Mouse (Mus musculus) midbrain, embryonic 12.5 days (tissue): ENCODE results near the gene Gatad2b. TPM values are rescaled to one million over a fixed set of nuclear protein-coding genes. Genes with fewer than 3 reads are reported as not detected.
"Not testable (repeated sequence)": the region's sequence is repeated elsewhere in the genome, so short reads cannot be mapped to it uniquely, and the experiment has no call there.

Source experiments
- ATAC-seq: fragments of 200-750 bp; cut with Nextera tagmentation; 2 replicates; pipeline ENCODE4 v1.8.0; 2017; ENCODE audit warnings: low read depth, moderate TSS enrichment, moderate library complexity; ENCODE audit not compliant: low FRiP score
- H3K27ac ChIP-seq: fragments of 300-500 bp; sonication (generic); replicated peaks from 2 replicates; pipeline ENCODE4 v1.5.1; 2016; ENCODE audit warnings: mild to moderate bottlenecking
- H3K27me3 ChIP-seq: fragments of 300-500 bp; sonication (generic); 2 replicates; pipeline ENCODE4 v1.6.1; 2016; ENCODE audit warnings: mild to moderate bottlenecking
- H3K36me3 ChIP-seq: fragments of 300-500 bp; sonication (generic); 2 replicates; pipeline ENCODE4 v1.6.1; 2016
- H3K4me1 ChIP-seq: fragments of 300-500 bp; sonication (generic); 2 replicates; pipeline ENCODE4 v1.6.1; 2016
- H3K4me2 ChIP-seq: fragments of 300-500 bp; sonication (generic); replicated peaks from 2 replicates; pipeline ENCODE4 v1.6.1; 2016; ENCODE audit warnings: mild to moderate bottlenecking, moderate library complexity
- H3K4me3 ChIP-seq: fragments of 300-500 bp; sonication (generic); 2 replicates; pipeline ENCODE4 v1.5.1; 2016; ENCODE audit warnings: mild to moderate bottlenecking
- H3K9ac ChIP-seq: fragments of 300-500 bp; sonication (generic); replicated peaks from 2 replicates; pipeline ENCODE4 v1.6.1; 2016; ENCODE audit warnings: mild to moderate bottlenecking, moderate library complexity
- H3K9me3 ChIP-seq: fragments of 300-500 bp; sonication (generic); 2 replicates; pipeline ENCODE4 v1.6.1; 2016; ENCODE audit warnings: mild to moderate bottlenecking
- WGBS: fragments of 180-500 bp; shearing (Covaris S2); methylation state at CpG from one replicate; pipeline ENCODE4 v1.1.7; 2016; 5-methylcytosine and 5-hydroxymethylcytosine counted together
- polyA plus RNA-seq: library from polyadenylated mRNA; unstranded; fragments of >200 nt; fragmentation: Nextera tagmentation; extraction: Ambion mirVana; gene quantifications from 2 replicates; pipeline ENCODE4 v1.2.1, GENCODE M21; 2016

Gene Gatad2b
- polyA plus RNA-seq, 1 experiment from 2014 or later, result 15.9 TPM

DNA sequence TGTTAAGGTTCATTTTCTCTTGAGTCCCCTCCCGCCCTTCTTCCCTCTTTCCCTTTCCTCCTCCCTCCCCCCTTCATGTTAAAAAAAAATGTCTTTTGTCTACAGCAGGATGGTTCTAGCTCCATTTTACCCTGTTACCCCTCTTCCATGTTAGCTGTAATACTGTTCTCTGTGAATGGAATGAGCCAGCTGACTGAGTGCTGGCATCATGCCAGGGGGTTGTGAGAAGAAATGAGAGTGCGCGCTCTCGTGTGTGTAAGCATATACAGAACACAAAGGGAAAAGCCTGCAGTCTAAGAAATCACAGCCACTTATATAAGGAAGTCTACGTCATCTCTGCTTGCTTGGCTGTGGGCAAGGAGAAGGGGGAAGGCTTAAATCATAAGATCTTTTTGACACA, 30.1 kb downstream of the Gatad2b start:
- Histone ChIP-seq H3K27ac (peak overlapping the region; percentile 68), H3K4me1 (peaks cover 23% of the 10 kb centered on the region), H3K9ac (no peak overlapping the region)

DNA sequence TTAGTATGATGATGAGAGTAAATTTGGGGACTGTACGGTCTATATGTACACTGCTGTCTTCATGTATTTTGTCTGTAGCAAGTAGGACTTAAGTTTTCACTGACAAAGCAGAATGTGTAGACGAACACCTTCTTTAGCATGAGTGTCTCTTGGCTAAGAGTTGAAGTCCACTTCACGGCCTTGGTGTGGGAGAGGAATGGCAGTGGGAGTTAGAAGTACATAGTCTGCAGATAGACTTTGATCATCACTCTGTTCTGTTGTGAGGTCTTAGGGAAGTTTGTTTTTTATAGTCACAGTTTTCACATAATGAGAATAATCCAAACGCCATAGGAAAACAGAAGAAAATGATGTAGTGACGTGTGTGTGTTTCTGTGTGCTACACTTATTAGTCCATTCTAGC, 39.5 kb downstream of the Gatad2b start:
- 94% methylated on average over 5 of the region's 5 CpGs for WGBS
- Histone ChIP-seq H3K4me2 (no peak overlapping the region), H3K27ac (no peak overlapping the region), H3K9ac (no peak overlapping the region), H3K4me3 (no peak overlapping the region), H3K9me3 (no peaks in the 10 kb centered on the region), H3K36me3 (0 out of 2 replicates have a peak, but pooled peaks cover 7% of the 10 kb centered on the region), H3K27me3 (no peaks in the 10 kb centered on the region), H3K4me1 (no peaks in the 10 kb centered on the region)
- ATAC-seq, result no peak

More for the DNA sequence above, 30.1 kb downstream of the Gatad2b start:
- peak; percentile 85 for ATAC-seq
- Histone ChIP-seq H3K9me3 (no peaks in the 10 kb centered on the region), H3K36me3 (no peaks in the 10 kb centered on the region), H3K4me2 (no peak overlapping the region), H3K27me3 (no peaks in the 10 kb centered on the region), H3K4me3 (no peak overlapping the region)
- WGBS, result 44% methylated on average over 5 of the region's 5 CpGs

DNA sequence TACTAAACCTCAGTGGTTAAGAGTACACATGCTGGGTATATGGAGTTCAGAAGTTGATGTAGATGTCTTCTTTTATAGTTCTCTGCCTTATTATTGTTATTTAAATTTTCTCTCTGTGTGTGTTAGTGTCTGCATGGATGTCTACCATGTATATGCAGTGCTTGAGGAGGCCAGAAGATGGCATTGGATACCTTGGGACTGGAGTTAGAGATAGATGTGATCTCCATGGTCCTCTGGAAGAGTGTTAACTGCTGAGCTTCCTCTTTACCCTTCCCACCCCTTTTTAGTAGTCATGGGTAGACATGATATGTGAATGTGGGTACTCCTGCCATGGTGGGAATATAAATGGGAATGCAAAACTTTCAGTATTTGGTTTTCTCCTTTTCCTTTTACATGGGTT, 42.5 kb downstream of the Gatad2b start:
- Histone ChIP-seq H3K27me3 (no peaks in the 10 kb centered on the region), H3K36me3 (0 out of 2 replicates have a peak, but pooled peaks cover under 1% of the 10 kb centered on the region), H3K27ac (no peak overlapping the region), H3K4me2 (no peak overlapping the region), H3K4me1 (no peaks in the 10 kb centered on the region), H3K9ac (no peak overlapping the region), H3K4me3 (no peak overlapping the region), H3K9me3 (no peaks in the 10 kb centered on the region)
- no peak for ATAC-seq

DNA sequence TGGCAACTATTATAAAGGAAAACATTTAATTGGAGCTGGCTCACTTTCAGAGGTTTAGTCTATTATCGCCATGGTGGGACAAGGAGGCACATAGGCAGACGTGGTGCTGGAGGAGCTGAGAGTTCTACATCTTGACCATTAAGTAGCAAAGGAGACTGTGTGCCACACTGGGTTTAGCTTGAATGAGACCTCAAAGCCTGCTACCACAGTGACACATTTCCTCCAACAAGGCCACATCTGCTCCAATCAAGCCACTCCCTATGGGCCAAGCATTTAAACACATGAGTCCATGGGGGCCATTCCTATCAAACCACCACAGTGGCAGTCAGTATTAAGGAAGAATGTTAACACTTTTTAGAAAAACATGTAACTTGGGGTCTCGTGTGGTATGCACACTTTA, 45.2 kb downstream of the Gatad2b start:
- H3K4me2 ChIP-seq, result no peak overlapping the region
- H3K4me1 ChIP-seq, result no peaks in the 10 kb centered on the region
- 82% methylated on average over 3 of the region's 3 CpGs for WGBS
- H3K27ac ChIP-seq, result no peak overlapping the region
- no peaks in the 10 kb centered on the region for H3K9me3 ChIP-seq
- peaks cover 14% of the 10 kb centered on the region for H3K36me3 ChIP-seq
- no peak overlapping the region for H3K9ac ChIP-seq
- no peak overlapping the region for H3K4me3 ChIP-seq
- H3K27me3 ChIP-seq, result no peaks in the 10 kb centered on the region
- no peak for ATAC-seq

DNA sequence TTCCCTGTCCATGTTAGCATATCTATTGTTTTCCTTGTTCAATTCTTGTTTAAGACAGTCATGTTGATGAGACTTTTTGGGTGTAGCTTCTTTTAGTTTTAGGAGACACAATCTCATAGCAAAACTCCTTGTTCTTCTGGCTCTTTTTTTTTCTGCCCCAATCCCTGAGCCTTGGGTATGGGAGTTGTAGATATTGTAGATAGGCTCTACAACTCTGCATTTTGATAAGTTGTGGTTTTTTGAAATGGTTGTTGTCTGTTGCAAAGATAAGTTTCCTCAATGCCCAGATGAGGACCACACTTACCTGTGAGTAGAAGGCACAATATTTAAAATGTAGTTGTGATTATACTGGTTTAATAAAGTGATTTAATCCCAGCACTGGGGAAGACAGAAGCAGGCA, 47.2 kb downstream of the Gatad2b start:
- H3K4me1 ChIP-seq, result no peaks in the 10 kb centered on the region
- ATAC-seq, result no peak

DNA sequence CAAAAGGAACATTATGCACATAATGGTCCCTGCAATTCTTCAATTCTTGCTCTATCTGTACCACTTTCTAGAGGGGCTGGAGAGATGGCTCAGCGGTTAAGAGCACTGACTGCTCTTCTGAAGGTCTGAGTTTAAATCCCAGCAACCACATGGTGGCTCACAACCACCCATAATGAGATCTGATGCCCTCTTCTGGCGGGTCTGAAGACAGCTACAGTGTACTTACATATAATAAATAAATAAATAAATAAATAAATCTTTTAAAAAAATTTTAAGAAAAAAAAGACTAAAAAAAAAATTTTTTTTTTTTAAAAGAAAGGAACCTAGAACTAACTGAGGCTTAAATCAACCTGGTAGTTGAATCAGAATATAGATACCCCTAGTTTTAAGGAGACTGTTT, 49.9 kb downstream of the Gatad2b start:
- WGBS, result 55% methylated on average over 2 of the region's 2 CpGs
- not testable (repeated sequence) for H3K9ac ChIP-seq, H3K4me1 ChIP-seq, H3K4me2 ChIP-seq, H3K4me3 ChIP-seq, ATAC-seq, H3K27me3 ChIP-seq, H3K9me3 ChIP-seq, H3K27ac ChIP-seq
- peaks cover 35% of the 10 kb centered on the region for H3K36me3 ChIP-seq

More for the DNA sequence above, 47.2 kb downstream of the Gatad2b start:
- Histone ChIP-seq H3K9ac (no peak overlapping the region), H3K9me3 (no peaks in the 10 kb centered on the region), H3K27ac (no peak overlapping the region), H3K36me3 (peaks cover 14% of the 10 kb centered on the region), H3K4me2 (no peak overlapping the region), H3K27me3 (no peaks in the 10 kb centered on the region), H3K4me3 (no peak overlapping the region)

DNA sequence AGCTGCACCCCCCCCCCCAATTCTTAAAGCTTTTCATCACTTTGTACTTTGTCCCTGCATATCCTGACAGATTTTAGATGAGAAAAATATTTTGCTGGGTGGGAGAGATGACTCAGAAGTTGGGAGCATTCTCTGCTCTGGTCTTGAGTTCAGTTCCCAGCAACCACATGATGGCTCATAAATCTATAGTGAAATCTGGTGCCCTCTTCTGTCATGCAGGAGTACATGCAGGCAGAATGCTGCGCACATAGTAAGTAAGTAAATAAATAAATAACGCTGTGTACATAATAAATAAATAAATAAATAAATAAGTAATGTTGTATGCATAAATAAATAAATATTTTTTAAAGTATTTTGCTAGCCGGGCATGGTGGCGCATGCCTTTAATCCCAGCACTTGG, 54.9 kb downstream of the Gatad2b start:
- no peak for ATAC-seq
- WGBS, result 98% methylated on average over 4 of the region's 4 CpGs
- Histone ChIP-seq H3K27me3 (no peaks in the 10 kb centered on the region), H3K9ac (no peak overlapping the region), H3K9me3 (0 out of 2 replicates have a peak, but pooled peaks cover 3% of the 10 kb centered on the region), H3K27ac (no peak overlapping the region), H3K4me3 (no peak overlapping the region), H3K4me2 (no peak overlapping the region), H3K4me1 (no peaks in the 10 kb centered on the region), H3K36me3 (peaks cover 58% of the 10 kb centered on the region)

DNA sequence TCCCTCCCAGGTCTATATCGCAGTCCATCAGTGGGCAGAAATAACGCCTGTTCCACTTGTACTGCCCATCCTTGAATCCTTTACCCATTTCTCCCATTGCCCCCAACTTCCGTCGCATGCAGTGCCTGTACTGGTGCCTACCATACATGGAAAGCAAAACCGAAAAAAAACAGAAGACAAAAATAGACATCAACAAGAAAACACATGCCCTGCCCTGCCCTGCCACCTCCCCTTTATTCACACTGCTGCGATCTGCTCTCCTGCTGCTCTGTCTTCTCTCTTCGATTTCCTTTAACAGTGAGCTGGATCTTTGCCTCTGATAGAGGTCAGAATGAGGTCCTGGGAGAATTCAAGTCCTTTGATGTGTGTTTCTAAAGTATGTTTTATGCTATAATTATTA, 65.0 kb downstream of the Gatad2b start:
- Histone ChIP-seq H3K36me3 (peaks cover 71% of the 10 kb centered on the region), H3K27ac (no peak overlapping the region), H3K27me3 (no peaks in the 10 kb centered on the region), H3K9me3 (no peaks in the 10 kb centered on the region), H3K4me1 (no peaks in the 10 kb centered on the region), H3K9ac (no peak overlapping the region), H3K4me3 (no peak overlapping the region), H3K4me2 (no peak overlapping the region)
- ATAC-seq, result no peak
- 90% methylated on average over 7 of the region's 7 CpGs for WGBS

DNA sequence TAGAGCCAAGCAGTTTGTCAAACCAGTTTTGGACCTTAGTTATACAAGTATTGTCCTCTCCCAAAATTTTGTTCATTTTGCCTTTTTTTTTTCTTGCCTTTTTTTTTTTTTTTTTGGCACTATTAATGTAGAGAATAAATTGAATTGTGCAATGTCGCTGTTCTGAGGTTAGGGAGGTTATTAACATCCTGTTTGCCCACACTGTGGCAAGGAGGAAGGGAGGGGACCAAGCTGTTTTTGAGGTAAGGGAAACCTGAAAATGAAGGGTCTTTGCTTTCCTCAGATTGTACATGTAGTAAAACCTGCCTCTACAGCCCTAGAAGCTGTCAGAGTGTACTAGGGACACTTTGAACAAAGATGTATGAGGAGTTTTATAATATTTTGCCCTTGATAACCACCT, 66.3 kb downstream of the Gatad2b start:
- peaks cover 60% of the 10 kb centered on the region for H3K36me3 ChIP-seq
- ATAC-seq, result no peak
- WGBS, result 85% methylated on average over 1 of the region's 1 CpGs

DNA sequence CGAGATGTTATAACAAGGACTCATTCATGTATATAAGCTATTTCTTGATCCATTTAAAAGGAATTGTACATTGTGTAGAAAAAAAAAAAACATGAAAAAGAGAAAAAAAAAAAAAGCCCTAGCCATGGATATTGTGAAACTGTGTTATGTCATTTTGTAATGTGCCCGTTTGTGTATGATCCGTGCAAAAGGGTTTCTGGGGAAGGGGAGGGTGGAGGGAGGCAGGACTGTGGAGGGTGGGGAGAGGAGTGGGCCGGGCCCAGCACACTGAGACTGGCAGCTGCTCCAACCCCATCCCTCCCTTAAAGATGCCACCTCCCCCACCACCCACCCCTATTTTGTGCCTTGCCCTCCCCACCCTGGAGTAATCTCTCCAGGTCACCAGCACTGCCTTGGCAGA, 68.5 kb downstream of the Gatad2b start:
- Histone ChIP-seq H3K27ac (no peak overlapping the region), H3K9ac (no peak overlapping the region), H3K27me3 (no peaks in the 10 kb centered on the region), H3K4me2 (no peak overlapping the region), H3K4me1 (no peaks in the 10 kb centered on the region), H3K9me3 (no peaks in the 10 kb centered on the region), H3K36me3 (peaks cover 41% of the 10 kb centered on the region), H3K4me3 (no peak overlapping the region)
- WGBS, result 91% methylated on average over 4 of the region's 4 CpGs
- no peak for ATAC-seq

More for the DNA sequence above, 66.3 kb downstream of the Gatad2b start:
- Histone ChIP-seq H3K9ac (no peak overlapping the region), H3K27me3 (no peaks in the 10 kb centered on the region), H3K27ac (no peak overlapping the region), H3K9me3 (no peaks in the 10 kb centered on the region), H3K4me1 (no peaks in the 10 kb centered on the region), H3K4me2 (no peak overlapping the region), H3K4me3 (no peak overlapping the region)

DNA sequence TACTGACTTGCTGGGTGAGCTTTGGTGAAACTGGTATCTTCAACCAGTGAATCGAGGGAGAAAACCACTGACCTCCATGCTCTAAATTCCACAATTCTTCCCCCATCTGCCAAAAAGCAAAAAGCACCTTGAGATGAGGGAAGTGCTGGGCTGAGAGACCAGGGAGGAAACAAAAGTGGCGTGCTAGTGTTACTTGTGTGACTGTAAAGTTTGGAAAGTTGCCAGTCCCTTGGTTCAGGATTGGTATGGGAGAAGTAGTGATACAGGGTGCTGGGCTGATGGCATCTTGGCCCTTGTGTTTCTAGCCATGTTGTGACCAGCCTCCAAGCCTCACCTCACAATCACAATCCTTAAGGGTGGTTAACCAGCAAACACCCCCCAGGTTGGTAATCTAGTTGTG, 69.4 kb downstream of the Gatad2b start:
- H3K36me3 ChIP-seq, result peaks cover 32% of the 10 kb centered on the region
- H3K4me2 ChIP-seq, result no peak overlapping the region
- no peak overlapping the region for H3K27ac ChIP-seq
- H3K9ac ChIP-seq, result no peak overlapping the region
- no peaks in the 10 kb centered on the region for H3K27me3 ChIP-seq
- no peaks in the 10 kb centered on the region for H3K9me3 ChIP-seq
- 96% methylated on average over 2 of the region's 2 CpGs for WGBS
- no peaks in the 10 kb centered on the region for H3K4me1 ChIP-seq
- ATAC-seq, result no peak
- H3K4me3 ChIP-seq, result no peak overlapping the region

DNA sequence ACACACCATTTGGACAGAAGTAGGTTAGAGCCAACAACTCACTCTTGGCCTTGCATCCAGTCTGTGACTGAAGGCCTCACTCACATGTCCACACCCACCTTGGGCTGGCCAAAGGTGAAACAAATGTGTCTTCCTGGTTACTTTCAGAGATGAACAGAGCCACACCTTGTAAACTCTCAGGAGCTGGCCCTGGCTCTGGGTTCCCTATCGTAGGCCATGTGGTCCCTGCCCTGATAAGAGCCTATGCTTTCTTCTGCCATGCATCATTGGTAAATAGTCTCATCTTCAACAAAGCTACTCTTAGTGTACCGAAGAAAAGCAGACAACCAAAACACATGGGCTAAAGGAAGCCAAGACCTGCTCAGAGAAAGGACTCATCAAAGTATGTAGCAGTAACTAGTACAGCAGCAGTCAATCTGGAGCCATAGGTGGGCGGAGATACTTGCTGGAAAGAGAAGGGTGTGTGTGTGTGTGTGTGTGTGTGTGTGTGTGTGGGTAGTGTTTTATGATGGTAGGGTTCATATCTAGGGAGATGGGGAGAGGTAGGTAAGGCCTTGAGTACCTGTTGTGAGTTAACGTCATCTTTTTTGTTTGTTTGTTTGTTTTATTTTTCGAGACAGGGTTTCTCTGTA, 74.1 kb downstream of the Gatad2b start:
- no peak for ATAC-seq
- 0 out of 2 replicates have a peak, but pooled peaks cover 4% of the 10 kb centered on the region for H3K4me1 ChIP-seq
- H3K9me3 ChIP-seq, result no peaks in the 10 kb centered on the region
- WGBS, result 91% methylated on average over 5 of the region's 5 CpGs
- no peak overlapping the region for H3K9ac ChIP-seq
- no peaks in the 10 kb centered on the region for H3K27me3 ChIP-seq
- no peak overlapping the region for H3K4me3 ChIP-seq
- peaks cover under 1% of the 10 kb centered on the region; the same call in 1 of the 2 replicates for H3K36me3 ChIP-seq
- H3K27ac ChIP-seq, result no peak overlapping the region
- H3K4me2 ChIP-seq, result no peak overlapping the region

DNA sequence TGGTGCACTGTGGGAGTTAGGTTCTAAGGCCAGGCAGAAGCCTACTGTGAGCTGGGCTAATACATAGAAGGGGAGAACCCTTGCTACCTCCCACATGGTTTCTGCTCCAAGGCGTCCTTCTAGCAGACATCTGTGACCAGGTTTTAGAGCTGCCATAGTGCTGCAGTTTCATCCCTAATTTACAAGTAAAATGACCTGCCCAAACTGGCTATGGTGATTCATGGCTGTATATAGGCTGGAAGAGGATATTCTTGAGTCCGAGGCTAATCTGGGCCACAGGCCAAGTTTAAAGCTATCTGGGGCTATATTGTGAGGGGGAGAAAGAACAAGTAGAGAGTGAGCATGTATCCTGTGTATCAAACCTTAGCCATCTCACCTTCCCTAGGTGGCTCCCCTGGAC, 76.1 kb downstream of the Gatad2b start:
- 50% methylated on average over 2 of the region's 2 CpGs for WGBS
- Histone ChIP-seq H3K36me3 (no peaks in the 10 kb centered on the region), H3K27me3 (no peaks in the 10 kb centered on the region), H3K4me1 (0 out of 2 replicates have a peak, but pooled peaks cover 4% of the 10 kb centered on the region), H3K4me2 (no peak overlapping the region), H3K4me3 (no peak overlapping the region), H3K27ac (no peak overlapping the region), H3K9ac (no peak overlapping the region), H3K9me3 (no peaks in the 10 kb centered on the region)
- ATAC-seq, result no peak
